Mouse (Mus musculus): ENCODE data around the gene Pias1. TPM values are rescaled to one million over a fixed set of nuclear protein-coding genes. Genes with fewer than 3 reads are reported as not detected.
"Not testable (repeated sequence)": the region's sequence is repeated elsewhere in the genome, so short reads cannot be mapped to it uniquely, and the experiment has no call there.

Pias1 gene
- polyA plus RNA-seq, 1 experiment = 75.3 TPM

DNA sequence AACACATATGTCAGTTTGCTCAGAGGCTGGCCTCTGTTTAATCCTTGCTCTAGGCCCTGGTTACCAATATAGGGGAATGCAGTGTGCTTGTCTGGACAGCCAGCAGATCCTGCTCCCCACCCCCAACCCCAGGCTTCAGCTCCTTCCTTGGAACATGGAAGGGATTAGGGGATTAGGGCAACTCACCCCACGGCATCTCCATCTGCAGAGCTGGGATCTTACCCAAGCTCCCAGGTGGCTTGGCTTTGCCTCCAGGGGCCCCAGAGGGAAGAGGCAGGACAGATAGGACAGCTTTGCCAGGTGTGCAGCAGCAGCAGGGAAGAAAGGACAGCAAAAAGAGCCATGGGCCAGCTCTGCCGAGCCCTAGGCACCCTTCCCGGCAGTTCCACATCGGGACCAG, 126.9 kb downstream of the Pias1 start:
- no peak overlapping the region for H3K27ac ChIP-seq (ENCODE audit: insufficient read depth, low read depth, low read length)
- peaks cover 11% of the 10 kb centered on the region for H3K4me1 ChIP-seq (ENCODE audit: control insufficient read depth, insufficient read depth, low read length)
- H3K4me3 ChIP-seq (ENCODE audit: insufficient read depth, low read length) = no peak overlapping the region
- no peak for TF ChIP-seq POLR2A (IDR thresholded peaks at IDR 0.05; ENCODE audit: borderline replicate concordance, low read depth, low read length)
- TF ChIP-seq CTCF (IDR thresholded peaks at IDR 0.05; ENCODE audit: low read depth, low read length) = no peak

DNA sequence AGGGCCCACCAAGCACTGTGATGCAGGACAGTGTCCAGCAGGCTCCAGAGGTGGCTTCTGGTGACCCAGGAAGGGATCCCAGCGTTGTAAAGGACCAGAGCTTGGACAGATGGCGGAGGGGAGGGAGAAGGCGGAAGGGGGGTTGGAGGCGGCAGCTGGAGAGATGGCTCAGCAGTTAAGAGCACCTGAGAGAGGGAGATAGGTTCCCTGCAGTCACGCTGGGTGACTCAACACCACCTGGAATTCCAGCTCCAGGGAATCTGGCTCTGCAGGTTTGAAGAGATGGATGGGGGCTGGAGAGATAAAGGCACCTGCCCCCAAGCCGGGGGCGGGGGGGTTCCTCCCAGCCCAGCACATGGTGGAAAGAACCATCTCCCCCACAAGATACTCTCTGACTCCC, 127.6 kb downstream of the Pias1 start:
- H3K27ac ChIP-seq (ENCODE audit: insufficient read depth, low read depth, low read length); H3K4me3 ChIP-seq (ENCODE audit: insufficient read depth, low read length): not testable (repeated sequence)
- H3K4me1 ChIP-seq (ENCODE audit: control insufficient read depth, insufficient read depth, low read length) = peaks cover 11% of the 10 kb centered on the region

DNA sequence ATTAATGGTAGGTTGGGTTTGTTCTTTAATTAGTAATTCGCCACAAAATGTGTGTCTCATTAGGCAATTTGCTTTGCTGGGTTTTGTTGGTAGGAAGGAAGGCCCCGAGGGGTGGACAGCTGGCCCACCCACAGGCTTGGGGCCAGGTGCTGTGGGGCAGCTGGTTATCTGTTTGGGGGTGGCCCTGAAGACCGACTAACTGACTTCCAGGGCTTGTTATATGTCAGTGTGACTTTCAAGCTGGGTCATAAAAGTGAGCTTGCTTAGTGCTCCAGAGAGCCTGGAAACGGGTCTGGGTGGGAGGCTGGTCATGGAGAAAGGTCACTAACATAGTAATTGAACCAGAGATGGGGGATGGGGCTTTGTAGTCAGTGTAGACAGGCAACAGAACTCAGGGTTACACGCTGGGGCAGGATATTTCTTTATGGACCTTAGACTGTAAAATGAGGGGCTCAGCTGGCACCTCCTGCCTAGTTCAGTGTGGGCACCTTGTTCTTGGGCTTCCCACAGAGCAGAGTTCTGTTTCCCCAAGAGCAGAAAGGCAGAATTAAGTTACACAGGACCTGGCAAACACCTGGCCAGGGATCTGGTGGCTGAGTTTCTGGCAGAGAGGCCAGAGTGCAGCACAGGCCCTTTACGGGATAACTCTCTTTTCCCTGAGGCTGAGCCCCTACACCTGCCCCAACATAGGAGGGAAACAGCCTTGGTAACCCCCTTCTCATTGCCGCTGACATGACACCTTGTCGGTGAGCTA, 129.3 kb downstream of the Pias1 start:
- Histone ChIP-seq H3K4me1 (ENCODE audit: control insufficient read depth, insufficient read depth, low read length) (peaks cover 11% of the 10 kb centered on the region), H3K27ac (ENCODE audit: insufficient read depth, low read depth, low read length) (no peak overlapping the region), H3K4me3 (ENCODE audit: insufficient read depth, low read length) (no peak overlapping the region)
- TF ChIP-seq CTCF (IDR thresholded peaks at IDR 0.05; ENCODE audit: low read depth, low read length) = no peak
- TF ChIP-seq POLR2A (IDR thresholded peaks at IDR 0.05; ENCODE audit: borderline replicate concordance, low read depth, low read length) = no peak

DNA sequence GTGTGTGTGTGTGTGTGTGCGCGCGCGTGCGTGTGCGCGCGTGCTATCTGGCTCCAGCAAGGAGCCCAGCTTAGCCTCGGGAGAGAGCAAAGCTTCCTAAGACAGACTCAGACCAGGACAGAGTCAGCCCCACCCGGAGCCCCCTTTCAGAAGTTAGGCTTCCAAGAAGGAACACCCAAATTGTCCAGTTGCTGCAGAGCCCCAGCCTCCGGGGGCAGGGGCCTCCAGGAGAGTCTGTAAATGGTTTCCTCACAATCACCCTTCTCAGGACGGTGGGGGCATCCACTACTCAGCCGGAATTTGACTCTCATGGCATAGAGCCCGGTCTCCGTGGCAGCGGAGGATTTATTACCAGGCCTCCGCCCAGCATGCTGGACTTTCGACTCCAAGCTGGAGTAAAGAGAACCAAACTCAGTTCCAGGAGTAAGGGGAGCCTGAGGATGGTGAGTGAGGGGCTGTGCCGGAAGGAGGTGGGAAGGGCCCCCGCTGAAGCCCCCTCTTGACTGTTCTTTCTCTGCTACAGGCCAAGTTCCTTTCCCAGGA, 129.9 kb downstream of the Pias1 start, which contains the start of gene Calml4:
Calml4 (plus strand) TSS at position 362 of the 543 bp plus-strand sequence.
- Histone ChIP-seq H3K27ac (ENCODE audit: insufficient read depth, low read depth, low read length) (no peak within 1 kb of the TSS), H3K4me1 (ENCODE audit: control insufficient read depth, insufficient read depth, low read length) (peaks cover 11% of the 10 kb centered on the region), H3K4me3 (ENCODE audit: insufficient read depth, low read length) (no peak within 1 kb of the TSS)
- TF ChIP-seq POLR2A (IDR thresholded peaks at IDR 0.05; ENCODE audit: borderline replicate concordance, low read depth, low read length) = no peak
- TF ChIP-seq CTCF (IDR thresholded peaks at IDR 0.05; ENCODE audit: low read depth, low read length) = no peak

DNA sequence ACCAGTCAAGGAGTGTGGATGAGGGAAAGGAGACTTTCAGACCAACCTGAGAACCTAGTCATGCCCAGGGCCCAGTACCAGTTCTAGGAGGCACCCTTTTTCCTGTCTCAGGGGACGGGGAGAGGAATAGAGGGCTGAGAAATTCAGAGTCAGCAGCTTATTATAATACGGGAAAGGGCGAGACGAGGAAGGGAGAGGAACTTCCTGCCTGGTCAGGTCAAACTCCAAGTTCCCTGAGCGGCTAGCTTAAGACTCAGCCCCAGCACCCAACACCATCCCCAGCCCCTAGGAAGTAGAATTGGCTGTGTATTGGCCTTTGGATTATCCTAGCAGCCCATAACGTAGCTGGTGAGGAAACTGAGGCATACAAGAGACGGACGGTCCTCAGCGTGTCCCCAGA, 130.5 kb downstream of the Pias1 start:
- H3K4me3 ChIP-seq (ENCODE audit: insufficient read depth, low read length) = no peak overlapping the region
- H3K4me1 ChIP-seq (ENCODE audit: control insufficient read depth, insufficient read depth, low read length) = peaks cover 11% of the 10 kb centered on the region
- TF ChIP-seq POLR2A (IDR thresholded peaks at IDR 0.05; ENCODE audit: borderline replicate concordance, low read depth, low read length) (no peak), CTCF (IDR thresholded peaks at IDR 0.05; ENCODE audit: low read depth, low read length) (no peak)
- no peak overlapping the region for H3K27ac ChIP-seq (ENCODE audit: insufficient read depth, low read depth, low read length)

DNA sequence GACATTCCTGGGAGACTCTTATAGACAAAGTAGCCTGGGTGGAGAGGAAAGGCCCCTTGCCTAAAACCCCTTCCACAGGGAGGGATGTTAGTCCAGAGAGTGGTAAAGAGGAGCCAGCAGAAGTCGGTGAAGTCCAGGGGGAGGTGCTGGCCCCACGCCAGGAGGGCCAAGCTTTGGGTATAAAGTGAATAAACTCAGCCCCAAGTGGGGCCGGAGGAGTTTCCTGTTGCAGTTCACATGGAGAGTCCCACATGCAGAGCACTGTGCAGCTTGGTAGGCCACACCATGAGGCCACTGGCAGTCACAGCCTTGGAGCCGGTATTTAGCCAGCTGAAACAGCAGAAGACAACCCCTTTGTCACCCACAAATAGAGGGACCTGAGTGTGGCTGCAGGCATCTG, 133.2 kb downstream of the Pias1 start:
- Histone ChIP-seq H3K4me1 (ENCODE audit: control insufficient read depth, insufficient read depth, low read length) (peaks cover 11% of the 10 kb centered on the region), H3K4me3 (ENCODE audit: insufficient read depth, low read length) (no peak overlapping the region), H3K27ac (ENCODE audit: insufficient read depth, low read depth, low read length) (no peak overlapping the region)
- TF ChIP-seq POLR2A (IDR thresholded peaks at IDR 0.05; ENCODE audit: borderline replicate concordance, low read depth, low read length) (no peak), CTCF (IDR thresholded peaks at IDR 0.05; ENCODE audit: low read depth, low read length) (no peak)

DNA sequence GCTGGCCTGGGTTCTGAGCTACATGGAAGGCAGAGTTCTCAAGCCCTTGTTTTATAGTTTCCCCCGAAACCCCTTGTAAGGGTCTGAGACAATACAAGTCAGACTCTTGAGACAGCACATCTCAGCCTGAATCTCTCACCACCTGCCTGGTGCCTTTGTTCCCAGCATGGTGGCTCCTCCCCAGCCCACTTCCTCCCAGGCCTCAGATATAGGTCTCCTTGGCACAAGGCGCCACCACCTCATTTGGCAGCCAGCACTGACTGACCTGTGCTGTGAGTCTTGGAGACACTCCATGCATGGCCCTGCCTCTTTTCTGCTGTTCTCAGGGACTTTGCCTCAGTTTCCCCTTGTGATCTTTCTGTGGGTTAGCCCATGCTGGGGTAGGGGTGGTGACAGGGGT, 136.2 kb downstream of the Pias1 start:
- no peak overlapping the region for H3K4me3 ChIP-seq (ENCODE audit: insufficient read depth, low read length)
- TF ChIP-seq POLR2A (IDR thresholded peaks at IDR 0.05; ENCODE audit: borderline replicate concordance, low read depth, low read length) (no peak), CTCF (IDR thresholded peaks at IDR 0.05; ENCODE audit: low read depth, low read length) (no peak)
- no peak overlapping the region for H3K27ac ChIP-seq (ENCODE audit: insufficient read depth, low read depth, low read length)
- H3K4me1 ChIP-seq (ENCODE audit: control insufficient read depth, insufficient read depth, low read length) = 0 out of 2 replicates have a peak, but pooled peaks cover 3% of the 10 kb centered on the region

DNA sequence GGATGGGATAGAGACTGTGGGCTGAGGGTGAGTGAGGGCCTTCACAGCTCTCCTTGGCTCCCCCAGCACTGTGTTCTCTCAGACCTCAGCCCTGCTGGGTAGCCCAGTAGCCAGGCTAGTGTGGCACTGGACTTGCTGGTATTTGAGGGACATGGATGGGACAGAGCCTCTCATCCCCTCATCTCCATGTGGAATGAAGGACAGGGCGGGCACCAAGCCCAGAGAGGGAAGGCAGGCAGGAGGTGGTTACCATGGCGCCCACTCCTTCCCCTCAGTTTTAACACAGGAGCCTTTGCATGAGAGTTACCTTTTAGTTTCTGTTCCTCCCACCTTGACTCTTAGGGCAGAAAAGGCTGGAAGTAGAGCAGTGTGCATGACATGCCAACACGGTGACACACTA, 139.1 kb downstream of the Pias1 start:
- Histone ChIP-seq H3K27ac (ENCODE audit: insufficient read depth, low read depth, low read length) (no peak overlapping the region), H3K4me3 (ENCODE audit: insufficient read depth, low read length) (no peak overlapping the region), H3K4me1 (ENCODE audit: control insufficient read depth, insufficient read depth, low read length) (peaks cover 10% of the 10 kb centered on the region)
- TF ChIP-seq POLR2A (IDR thresholded peaks at IDR 0.05; ENCODE audit: borderline replicate concordance, low read depth, low read length) = no peak
- TF ChIP-seq CTCF (IDR thresholded peaks at IDR 0.05; ENCODE audit: low read depth, low read length) = no peak

DNA sequence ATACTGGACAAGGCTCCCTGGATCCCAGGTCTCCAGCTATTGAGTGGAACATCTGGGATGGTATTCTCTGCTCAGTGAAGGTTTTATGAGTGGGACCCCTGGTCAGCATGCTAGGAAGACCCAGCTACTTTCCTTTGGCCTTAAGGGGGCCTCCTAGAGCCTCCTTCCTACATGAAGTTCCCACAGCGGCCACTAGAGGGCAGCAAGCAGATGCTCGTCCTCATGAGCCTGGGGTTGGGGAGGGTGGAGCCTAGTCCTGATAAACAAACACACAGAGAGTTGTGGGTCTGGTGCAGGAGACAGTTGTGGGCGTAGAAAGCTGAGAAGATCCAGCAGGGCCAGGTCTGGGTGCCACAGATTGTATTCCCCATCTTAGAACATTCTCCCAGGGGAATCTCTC, 140.0 kb downstream of the Pias1 start:
- H3K27ac ChIP-seq (ENCODE audit: insufficient read depth, low read depth, low read length) = no peak overlapping the region
- TF ChIP-seq CTCF (IDR thresholded peaks at IDR 0.05; ENCODE audit: low read depth, low read length) (peak; percentile 100), POLR2A (IDR thresholded peaks at IDR 0.05; ENCODE audit: borderline replicate concordance, low read depth, low read length) (no peak)
- H3K4me3 ChIP-seq (ENCODE audit: insufficient read depth, low read length) = no peak overlapping the region
- peaks cover 10% of the 10 kb centered on the region for H3K4me1 ChIP-seq (ENCODE audit: control insufficient read depth, insufficient read depth, low read length)

DNA sequence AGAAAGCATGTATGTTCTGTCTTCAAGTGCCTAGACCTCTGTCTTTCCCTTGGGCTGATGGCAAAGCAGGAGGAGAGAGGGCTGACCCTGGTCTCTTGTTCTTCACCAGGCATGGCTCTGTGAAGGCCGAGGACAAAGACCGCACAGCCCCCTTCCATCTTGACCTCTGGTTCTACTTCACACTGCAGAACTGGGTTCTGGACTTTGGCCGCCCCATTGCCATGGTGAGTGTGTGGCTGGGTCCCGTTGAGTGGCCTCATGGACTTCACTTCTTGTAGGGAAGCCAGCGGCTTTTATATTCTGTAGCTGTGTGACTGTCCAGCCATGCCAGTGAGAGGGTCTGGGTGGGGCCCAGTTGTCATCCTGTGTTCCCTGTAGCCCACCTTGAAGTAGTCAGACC, 143.3 kb downstream of the Pias1 start:
- H3K27ac ChIP-seq (ENCODE audit: insufficient read depth, low read depth, low read length) = no peak overlapping the region
- no peak overlapping the region for H3K4me3 ChIP-seq (ENCODE audit: insufficient read depth, low read length)
- H3K4me1 ChIP-seq (ENCODE audit: control insufficient read depth, insufficient read depth, low read length) = peaks cover 18% of the 10 kb centered on the region
- TF ChIP-seq CTCF (IDR thresholded peaks at IDR 0.05; ENCODE audit: low read depth, low read length) (no peak), POLR2A (IDR thresholded peaks at IDR 0.05; ENCODE audit: borderline replicate concordance, low read depth, low read length) (no peak)

Measured in bone marrow macrophage, adult 2 months (primary cell).